Mouse (Mus musculus): ENCODE measurements around the gene Fstl4.

Fstl4 gene

DNA sequence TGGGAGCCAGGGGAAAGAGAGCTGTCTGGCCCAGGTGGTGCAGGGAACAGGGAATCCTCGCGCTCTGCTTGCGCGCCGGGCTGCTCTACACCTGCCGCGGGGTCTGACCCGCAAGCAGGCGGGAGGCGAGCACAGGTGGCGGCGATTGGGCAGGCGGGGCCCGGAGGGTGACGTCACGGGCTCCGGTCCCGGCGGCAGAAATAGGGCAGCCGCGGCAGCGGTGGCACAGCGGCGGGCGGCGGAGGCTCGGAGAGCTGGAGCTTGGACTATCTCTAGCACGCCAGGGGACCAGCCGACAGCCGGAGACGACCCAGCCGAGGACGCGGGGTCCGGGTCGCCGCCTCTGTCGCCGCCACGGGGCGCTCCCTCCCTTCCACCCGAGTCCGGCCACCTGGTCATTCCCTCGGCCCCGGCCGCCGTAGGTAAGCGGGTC is at the start of gene Fstl4:
Gene Fstl4, plus strand, starts transcription at position 174 of the 433 bp plus-strand sequence.
- peak; percentile 34 for DNase-seq (ENCODE audit: low spot score)

DNA sequence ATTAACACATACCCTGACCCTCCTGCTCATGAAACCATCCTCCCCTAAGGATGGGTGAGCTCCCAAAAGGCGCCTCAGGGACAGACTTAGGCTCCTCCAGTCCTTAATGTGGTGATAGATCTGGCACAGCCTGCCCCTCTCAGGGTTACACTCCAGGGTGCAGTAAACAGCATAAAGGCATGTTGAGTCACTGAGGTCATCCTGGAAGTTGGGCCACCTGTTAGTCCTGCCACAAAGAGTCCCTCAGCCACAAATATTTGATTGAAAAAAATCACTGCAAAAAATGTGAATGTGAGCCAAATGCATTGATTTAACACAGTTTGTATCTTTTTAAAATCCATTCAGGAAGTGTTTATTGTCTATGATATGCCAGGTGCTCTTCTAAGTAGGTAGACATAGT is 45.9 kb upstream of the Fstl4 start:
- no peak for DNase-seq (ENCODE audit: low spot score)

DNA sequence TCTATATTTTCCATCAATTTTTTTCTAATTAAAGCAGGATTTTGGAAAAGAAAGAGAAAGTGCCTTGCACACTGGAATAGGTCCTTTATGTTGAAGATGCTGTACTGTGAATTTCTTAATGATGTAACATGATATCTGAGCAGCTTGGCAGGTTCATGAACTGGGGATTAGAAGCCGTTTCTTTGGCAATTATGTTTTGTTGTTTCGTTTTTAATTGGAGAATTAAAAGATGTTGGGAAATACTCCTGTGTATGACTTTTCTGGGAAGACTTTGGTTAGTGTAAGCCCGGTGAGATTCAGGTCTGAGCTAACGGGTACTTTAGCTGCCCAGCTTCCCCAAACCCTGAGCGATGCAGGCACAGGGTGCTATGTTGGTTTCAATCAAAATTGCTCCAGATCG is 43.3 kb upstream of the Fstl4 start:
- no peak for DNase-seq (ENCODE audit: low spot score)

DNA sequence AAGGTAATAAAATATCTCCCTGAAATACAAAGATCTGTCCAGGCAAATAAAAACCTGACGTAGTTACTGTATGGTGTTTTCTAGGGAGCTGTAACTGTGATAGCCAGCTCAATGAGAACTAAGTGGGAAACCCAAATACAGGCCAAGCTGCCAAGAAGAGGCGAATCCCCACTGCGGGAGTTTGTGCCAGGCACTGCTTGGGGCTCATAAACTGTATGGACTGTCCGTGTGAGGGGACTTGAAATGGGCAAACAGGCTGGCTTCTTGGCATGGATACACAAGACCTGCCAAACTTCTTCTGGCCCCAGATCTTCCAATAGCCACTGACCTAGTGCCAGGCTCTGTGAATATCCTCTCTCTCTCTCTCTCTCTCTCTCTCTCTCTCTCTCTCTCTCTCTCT is 41.7 kb upstream of the Fstl4 start:
- no peak for DNase-seq (ENCODE audit: low spot score)

DNA sequence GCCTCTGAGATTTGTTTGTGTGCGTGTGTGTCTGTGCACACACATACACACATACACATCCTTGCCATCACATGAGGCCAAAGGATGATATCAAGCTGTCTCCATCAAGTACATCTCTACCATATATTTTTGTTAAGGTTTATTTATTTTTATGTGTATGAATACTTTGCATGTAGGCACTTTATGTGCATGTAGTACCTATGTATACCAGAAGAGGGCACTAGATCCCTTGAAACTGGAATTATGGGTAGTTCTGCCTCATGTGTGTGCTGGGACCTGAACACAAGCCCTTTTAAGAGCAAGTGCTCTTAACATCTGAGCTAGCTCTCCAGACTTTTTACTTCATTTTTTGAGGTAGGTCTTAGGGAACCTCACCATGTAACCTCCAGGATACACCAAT is 38.4 kb upstream of the Fstl4 start:
- DNase-seq (ENCODE audit: low spot score): no peak

DNA sequence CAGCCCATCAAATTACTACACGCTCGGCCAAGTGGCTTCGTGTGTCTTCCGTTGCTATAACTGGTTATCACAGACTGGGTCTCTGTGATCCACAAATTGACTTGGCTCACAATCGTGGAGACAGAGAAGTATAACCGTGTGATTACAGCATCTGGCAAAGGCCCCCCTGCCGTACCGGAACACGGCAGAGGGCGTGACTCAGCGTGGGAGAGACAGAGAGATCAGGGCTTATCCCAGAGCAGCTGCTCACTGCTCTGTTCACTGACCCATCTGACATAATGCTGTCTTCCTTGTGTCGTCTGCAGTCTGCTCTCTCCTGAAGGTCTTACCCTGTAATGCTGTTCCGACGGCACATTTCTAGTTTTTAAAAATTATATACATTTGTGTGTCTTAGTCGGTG is 36.0 kb upstream of the Fstl4 start:
- no peak for DNase-seq (ENCODE audit: low spot score)

DNA sequence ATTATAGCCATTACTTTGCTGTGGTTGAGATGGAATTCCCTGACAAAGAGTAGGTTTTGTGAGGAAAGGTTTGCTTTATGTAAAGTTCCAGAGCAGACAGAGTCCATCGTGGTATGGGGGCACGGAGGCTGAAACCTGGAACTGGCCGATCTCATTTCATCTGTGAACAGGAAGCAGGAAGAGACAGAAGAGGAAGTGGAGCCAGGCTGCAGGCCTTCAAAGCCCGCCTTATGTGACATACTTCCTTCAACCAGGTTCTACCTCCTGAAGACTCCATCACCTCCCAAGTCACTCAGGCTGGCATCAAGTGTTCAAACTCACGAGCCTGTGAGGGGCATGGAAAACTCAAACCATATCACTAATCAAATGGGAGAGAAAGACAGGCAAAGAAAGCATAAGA is 34.5 kb upstream of the Fstl4 start:
- no peak for DNase-seq (ENCODE audit: low spot score)

DNA sequence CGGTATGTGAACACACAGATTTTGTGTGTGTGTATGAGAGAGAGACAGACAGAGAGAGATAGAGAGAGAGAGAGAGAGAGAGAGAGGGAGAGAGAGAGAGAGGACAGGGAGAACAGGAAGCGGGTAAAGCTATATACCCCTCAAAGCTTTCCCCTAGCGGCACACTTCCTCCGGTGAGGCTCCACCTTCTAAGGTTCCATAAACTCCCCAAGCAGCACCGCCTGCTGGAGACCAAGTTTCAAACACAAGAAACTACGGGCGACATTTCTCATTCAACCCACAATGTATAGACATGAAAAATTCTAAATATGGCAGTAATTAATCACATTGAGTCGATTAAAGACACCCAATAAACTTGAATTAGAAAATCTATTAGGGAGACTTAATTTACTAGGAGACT is 32.5 kb upstream of the Fstl4 start:
- DNase-seq (ENCODE audit: low spot score): no peak

DNA sequence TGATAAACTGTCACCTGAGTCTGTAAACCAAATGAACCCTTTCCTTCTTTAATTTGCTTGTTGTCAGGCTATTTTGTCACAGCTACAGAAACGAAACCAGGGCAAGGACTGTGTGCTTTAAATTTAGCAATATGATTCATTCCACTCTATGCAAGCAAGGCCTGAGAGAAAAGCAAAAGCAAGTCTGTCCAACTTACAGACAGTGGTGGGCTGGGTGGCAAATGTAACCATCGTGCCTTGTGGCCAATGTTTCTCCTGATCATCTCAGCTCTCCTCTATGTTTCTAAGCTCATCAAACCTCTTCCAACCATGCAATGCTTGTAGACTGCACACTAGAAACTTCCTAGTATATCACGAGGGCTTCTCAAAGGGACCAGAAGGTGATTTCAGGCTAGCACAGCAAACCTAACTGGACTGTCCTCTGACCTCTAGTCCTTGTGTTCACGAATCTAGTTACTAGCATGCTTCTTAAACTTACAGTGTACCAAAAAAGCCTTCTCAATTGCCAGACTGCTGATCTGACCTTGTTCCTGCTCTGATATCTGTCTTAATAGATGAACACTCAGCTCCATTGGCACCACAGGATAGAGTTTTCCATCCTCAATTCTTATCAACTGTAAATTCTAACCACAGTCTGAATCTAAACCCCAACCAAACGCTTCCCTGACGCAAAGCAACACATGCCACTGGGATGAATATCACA is 29.8 kb upstream of the Fstl4 start:
- DNase-seq (ENCODE audit: low spot score): no peak

DNA sequence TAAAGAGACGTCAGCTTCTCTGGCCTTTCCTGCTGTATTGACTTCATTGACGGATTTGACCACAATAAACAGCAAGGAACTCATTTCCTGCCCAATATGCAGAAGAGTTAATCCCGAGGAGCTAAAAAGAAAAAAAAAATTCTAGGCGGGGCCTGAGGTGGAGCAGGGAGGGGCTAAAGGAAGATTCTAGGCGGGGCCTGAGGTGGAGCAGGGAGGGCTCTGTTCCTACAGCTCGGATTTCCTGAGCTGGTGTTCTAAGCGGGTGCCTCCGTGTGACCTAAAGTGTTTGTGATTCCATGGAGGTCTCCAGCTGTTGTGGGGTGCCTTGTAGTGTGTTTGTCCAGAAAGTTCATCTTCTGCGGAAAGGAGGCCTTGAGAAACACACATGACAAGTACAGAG is 25.2 kb upstream of the Fstl4 start:
- DNase-seq (ENCODE audit: low spot score): no peak

DNA sequence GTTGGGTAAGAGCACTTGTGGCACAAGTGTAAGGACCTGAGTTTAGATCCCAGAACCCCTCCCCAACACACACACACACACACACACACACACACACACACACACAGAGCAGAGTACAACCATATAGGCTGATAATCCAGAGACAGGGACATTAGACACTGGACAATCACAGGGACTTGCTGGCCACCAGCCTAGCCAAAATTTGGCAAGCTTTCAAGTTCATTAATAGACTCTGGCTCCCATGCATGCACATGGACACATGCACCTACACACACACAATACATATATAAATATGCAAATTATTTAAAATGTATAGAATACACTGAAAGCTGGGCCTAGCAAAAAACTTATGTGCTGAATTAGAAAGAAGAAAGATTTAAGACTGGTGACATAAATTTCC is 24.0 kb upstream of the Fstl4 start:
- no peak for DNase-seq (ENCODE audit: low spot score)

DNA sequence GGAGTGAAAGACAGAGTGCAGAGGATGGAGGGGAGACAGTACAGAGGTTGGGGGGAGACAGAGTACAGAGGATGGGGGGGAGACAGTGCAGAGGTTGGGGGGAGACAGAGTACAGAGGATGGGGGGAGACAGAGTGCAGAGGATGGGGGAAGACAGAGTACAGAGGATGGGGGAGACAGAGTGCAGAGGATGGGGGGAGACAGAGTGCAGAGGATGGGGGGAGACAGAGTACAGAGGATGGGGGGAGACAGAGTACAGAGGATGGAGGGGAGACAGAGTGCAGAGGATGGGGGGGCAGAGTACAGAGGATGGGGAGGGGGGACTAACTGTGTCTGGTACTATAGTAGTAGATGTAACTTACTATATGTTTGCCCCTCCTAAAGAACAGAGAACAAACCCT is 20.5 kb upstream of the Fstl4 start:
- no peak for DNase-seq (ENCODE audit: low spot score)

- DNase-seq (ENCODE audit: low spot score): no peak
These were observed 19.6 kb upstream of the Fstl4 start for GRCm38 (mm10) chr11:52744593-52745450.

DNA sequence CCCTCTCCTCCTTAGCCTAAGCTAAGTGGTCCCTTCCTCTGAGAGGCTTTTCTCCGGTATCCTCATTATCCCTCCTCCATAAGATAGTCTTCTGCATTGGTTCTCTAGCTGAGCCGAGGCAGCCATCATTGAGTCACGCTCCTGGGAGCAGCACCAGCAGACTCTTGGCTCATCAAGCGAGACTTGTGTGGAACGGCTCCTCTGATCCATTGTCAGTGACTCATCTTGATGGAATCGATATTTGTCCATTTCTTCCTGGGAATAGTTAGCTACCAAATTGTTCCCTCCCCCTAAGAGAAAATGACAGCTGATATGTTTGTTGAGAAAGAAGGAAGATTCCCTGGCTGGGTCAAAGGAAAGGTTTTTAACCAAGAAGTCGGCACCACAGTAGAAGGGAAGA is 17.2 kb upstream of the Fstl4 start:
- no peak for DNase-seq (ENCODE audit: low spot score)

GRCm38 (mm10) chr11:52747766-52748456 is 16.5 kb upstream of the Fstl4 start:
- DNase-seq (ENCODE audit: low spot score): no peak

DNA sequence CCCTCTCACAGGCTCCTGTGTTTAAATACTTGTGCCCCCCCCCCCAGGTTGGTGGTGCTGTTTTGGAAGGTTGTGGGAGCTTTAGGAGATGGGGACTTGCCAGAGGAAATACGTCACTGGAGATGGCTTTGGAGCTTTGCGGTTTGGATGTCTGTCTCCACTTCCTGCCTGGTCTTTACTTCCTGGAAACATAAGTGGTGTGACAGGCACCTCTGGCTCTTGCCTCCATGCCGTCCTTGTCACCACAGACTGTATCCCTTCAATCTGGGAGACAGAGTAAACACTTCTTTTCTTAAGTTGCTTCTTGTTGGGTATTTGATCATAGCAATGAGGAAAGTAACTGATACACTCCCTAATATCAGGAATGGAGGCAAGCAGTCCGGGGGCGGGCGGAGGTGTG is 14.4 kb upstream of the Fstl4 start:
- DNase-seq (ENCODE audit: low spot score): no peak

DNA sequence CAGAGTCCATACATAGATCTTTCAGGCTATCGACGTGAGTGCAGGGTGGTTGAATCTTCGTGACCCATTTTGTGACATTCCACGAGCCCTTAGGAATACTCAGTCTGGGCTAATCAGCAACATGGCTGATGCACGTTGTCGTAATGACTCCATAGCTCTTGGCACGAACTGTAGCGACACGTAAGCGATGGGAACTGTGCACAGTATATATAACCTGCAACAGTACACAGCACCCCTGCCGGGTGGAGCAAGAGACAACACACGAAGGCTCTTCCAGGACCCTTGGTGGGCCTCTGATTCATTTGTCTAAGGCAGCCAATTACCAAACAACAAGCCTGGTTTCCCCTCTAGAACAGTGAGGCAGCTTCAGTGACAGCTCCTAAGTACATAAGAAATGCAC is 11.9 kb upstream of the Fstl4 start:
- no peak for DNase-seq (ENCODE audit: low spot score)

- no peak for DNase-seq (ENCODE audit: low spot score)
These were observed 11.2 kb upstream of the Fstl4 start for GRCm38 (mm10) chr11:52753261-52753660.

- DNase-seq (ENCODE audit: low spot score): no peak
These were observed 2.6 kb upstream of the Fstl4 start for GRCm38 (mm10) chr11:52761800-52762199.

DNA sequence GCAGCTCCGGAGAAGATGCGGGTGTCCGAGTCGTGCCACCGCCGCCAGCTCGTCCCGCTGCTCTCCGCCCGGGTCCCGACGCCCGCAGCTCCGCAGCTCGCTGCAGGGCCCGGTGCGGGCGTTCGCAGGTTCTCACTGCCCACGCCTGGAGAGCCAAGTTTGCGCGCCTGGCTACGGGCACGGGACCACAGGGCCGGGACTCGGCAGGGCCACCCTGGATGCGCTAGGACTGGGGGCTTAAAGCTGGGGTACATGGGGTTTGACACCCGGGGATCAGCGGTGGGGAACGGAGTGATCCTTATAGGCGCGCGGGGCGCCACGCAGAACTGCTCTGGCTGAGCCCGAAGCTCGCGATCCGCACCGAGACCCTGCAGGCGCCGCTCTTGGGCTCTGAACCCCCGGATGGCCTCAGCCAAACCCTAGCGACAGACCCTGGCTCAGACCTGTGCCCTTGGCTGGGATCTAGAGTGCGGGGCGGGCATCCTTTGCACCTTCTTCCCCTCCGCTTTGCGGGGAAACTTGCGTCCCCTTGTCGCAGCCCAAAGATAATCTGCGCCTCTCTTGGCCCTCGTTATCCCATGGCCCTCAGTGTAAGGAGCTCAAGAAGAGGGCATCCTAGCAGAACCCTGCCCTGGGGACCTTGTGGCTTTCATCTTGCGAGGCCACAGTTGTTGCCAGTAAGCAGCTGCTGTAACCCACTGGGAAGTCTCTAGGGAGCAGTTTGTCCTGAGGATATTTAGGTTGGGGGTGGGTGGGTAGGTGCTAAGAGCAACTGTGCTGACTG is 652 bp downstream of the Fstl4 start:
- DNase-seq (ENCODE audit: low spot score): no peak

GRCm38 (mm10) chr11:52765678-52766254 is 1.3 kb downstream of the Fstl4 start:
- DNase-seq (ENCODE audit: low spot score): peak; percentile 7

- DNase-seq (ENCODE audit: low spot score): no peak
These were observed 3.5 kb downstream of the Fstl4 start for GRCm38 (mm10) chr11:52767921-52768320.
